Mouse (Mus musculus) CH12.LX (cell line): ENCODE measurements at regions not wholly inside any gene's neighbourhood (a gene's known extent, or its start where the extent isn't known, plus 50 kb on each side); places are given as distances from the start of the nearest gene placed in this dataset.

Source experiments
- DNase-seq: peaks from one replicate; pipeline ENCODE4 v3.0.0-alpha.2; 2013; ENCODE audit errors: extremely low read depth
- H3K27ac ChIP-seq: 2 replicates; pipeline ENCODE4 v1.5.1; 2012; ENCODE audit warnings: low read depth, mild to moderate bottlenecking, control low read depth, moderate library complexity; ENCODE audit not compliant: insufficient read depth
- H3K27me3 ChIP-seq: replicated peaks from 2 replicates; pipeline ENCODE3; 2012; ENCODE audit warnings: inconsistent platforms
- H3K36me3 ChIP-seq, 2 experiments: replicated peaks in 1 of 2; 2 replicates each; pipeline versions ENCODE3 to v1.6.1; 2012; ENCODE audit warnings: inconsistent platforms in 1 of 2, low read length in 1 of 2, mild to moderate bottlenecking in 1 of 2, mixed read lengths in 1 of 2, moderate library complexity in 1 of 2; ENCODE audit not compliant: control insufficient read depth in 1 of 2, insufficient read depth in 1 of 2
- H3K4me1 ChIP-seq, 2 experiments: 2 replicates each; pipeline ENCODE4 v1.6.1; 2012; ENCODE audit warnings: inconsistent platforms in 1 of 2, moderate library complexity in 1 of 2; ENCODE audit not compliant: insufficient read depth in 2 of 2, control insufficient read depth in 1 of 2
- H3K4me2 ChIP-seq: 2 replicates; pipeline ENCODE4 v1.6.1; 2012; ENCODE audit warnings: low read depth, mild to moderate bottlenecking, control low read depth; ENCODE audit not compliant: poor library complexity, insufficient read depth, severe bottlenecking
- H3K4me3 ChIP-seq, 3 experiments: fragments of 150-350 bp in 1 of 3; sonication (generic) in 1 of 3; replicated peaks in 1 of 3; 2 replicates each; pipeline versions ENCODE3 to v1.5.1; 2011 to 2012; ENCODE audit warnings: low read depth in 2 of 3, low read length in 2 of 3, mild to moderate bottlenecking in 2 of 3, moderate library complexity in 2 of 3, control low read depth in 1 of 3, improper control_type of control experiment in 1 of 3, inconsistent platforms in 1 of 3, mixed read lengths in 1 of 3; ENCODE audit not compliant: poor library complexity in 1 of 3
- H3K79me2 ChIP-seq: replicated peaks from 2 replicates; pipeline ENCODE4 v1.6.1; 2012; ENCODE audit warnings: mild to moderate bottlenecking, moderate library complexity; ENCODE audit not compliant: control insufficient read depth, poor library complexity, insufficient read depth, severe bottlenecking; ENCODE audit errors: extremely low read depth
- H3K9ac ChIP-seq: 2 replicates; pipeline ENCODE4 v1.6.1; 2012; ENCODE audit warnings: low read depth, mild to moderate bottlenecking, control low read depth, moderate library complexity; ENCODE audit not compliant: insufficient read depth
- H3K9me3 ChIP-seq: replicated peaks from 2 replicates; pipeline ENCODE3; 2012; ENCODE audit warnings: low read length, inconsistent platforms, mixed read lengths
- BHLHE40 ChIP-seq: IDR thresholded peaks from 2 replicates; pipeline ENCODE4 v1.6.1; 2011; ENCODE audit warnings: mild to moderate bottlenecking, low read depth, low read length, improper control_type of control experiment
- CHD1 ChIP-seq: IDR thresholded peaks from 2 replicates; pipeline ENCODE4 v1.6.1; 2012; ENCODE audit warnings: low read depth, low read length, improper control_type of control experiment, inconsistent platforms
- CHD2 ChIP-seq: IDR thresholded peaks from 2 replicates; pipeline ENCODE4 v1.6.1; 2011; ENCODE audit warnings: low read length, improper control_type of control experiment
- CTCF ChIP-seq, 2 experiments: IDR thresholded peaks in 1 of 2; conservative IDR thresholded peaks in 1 of 2; 2 replicates each; pipeline ENCODE4 v1.5.1; 2011 to 2012; ENCODE audit warnings: low read depth in 2 of 2, low read length in 2 of 2, improper control_type of control experiment in 1 of 2, inconsistent platforms in 1 of 2, mild to moderate bottlenecking in 1 of 2, moderate library complexity in 1 of 2
- E2F4 ChIP-seq: IDR thresholded peaks from 2 replicates; pipeline ENCODE4 v1.6.1; 2011; ENCODE audit warnings: low read depth, low read length, improper control_type of control experiment; ENCODE audit not compliant: insufficient replicate concordance
- ELF1 ChIP-seq: IDR thresholded peaks from 2 replicates; pipeline ENCODE4 v1.6.1; 2014; ENCODE audit warnings: low read depth, mild to moderate bottlenecking, inconsistent platforms, low read length, improper control_type of control experiment
- EP300 ChIP-seq: IDR thresholded peaks from 2 replicates; pipeline ENCODE4 v1.6.1; 2011; ENCODE audit warnings: low read length, improper control_type of control experiment
- ETS1 ChIP-seq: conservative IDR thresholded peaks from 2 replicates; pipeline ENCODE4 v1.6.1; 2012; ENCODE audit warnings: low read depth, mild to moderate bottlenecking, inconsistent platforms, low read length, improper control_type of control experiment, moderate library complexity
- HCFC1 ChIP-seq: IDR thresholded peaks from 2 replicates; pipeline ENCODE4 v1.6.1; 2012; ENCODE audit warnings: low read depth, mild to moderate bottlenecking, inconsistent platforms, low read length, improper control_type of control experiment
- JUND ChIP-seq: conservative IDR thresholded peaks from 2 replicates; pipeline ENCODE4 v1.6.1; 2011; ENCODE audit warnings: low read depth, low read length, improper control_type of control experiment
- MAFK ChIP-seq: IDR thresholded peaks from 2 replicates; pipeline ENCODE4 v1.6.1; 2011; ENCODE audit warnings: low read length, improper control_type of control experiment; ENCODE audit not compliant: insufficient replicate concordance
- MXI1 ChIP-seq: IDR thresholded peaks from 2 replicates; pipeline ENCODE4 v1.6.1; 2011; ENCODE audit warnings: mild to moderate bottlenecking, low read depth, low read length, improper control_type of control experiment
- NELFE ChIP-seq: IDR thresholded peaks from 2 replicates; pipeline ENCODE4 v1.6.1; 2011; ENCODE audit warnings: low read depth, low read length, improper control_type of control experiment
- POLR2A ChIP-seq: IDR thresholded peaks from 2 replicates; pipeline ENCODE4 v1.6.1; 2011; ENCODE audit warnings: low read depth, mild to moderate bottlenecking, improper control_type of control experiment, low read length
- RCOR1 ChIP-seq: conservative IDR thresholded peaks from 2 replicates; pipeline ENCODE4 v1.6.1; 2012; ENCODE audit warnings: low read depth, mild to moderate bottlenecking, inconsistent platforms, low read length, improper control_type of control experiment
- SIN3A ChIP-seq: IDR thresholded peaks from 2 replicates; pipeline ENCODE4 v1.6.1; 2012; ENCODE audit warnings: low read length, improper control_type of control experiment, inconsistent platforms
- SMC3 ChIP-seq: IDR thresholded peaks from 2 replicates; pipeline ENCODE4 v1.6.1; 2011; ENCODE audit warnings: low read depth, low read length, improper control_type of control experiment
- TBP ChIP-seq: conservative IDR thresholded peaks from 2 replicates; pipeline ENCODE4 v1.6.1; 2011; ENCODE audit warnings: low read depth, low read length, improper control_type of control experiment
- UBTF ChIP-seq: IDR thresholded peaks from 2 replicates; pipeline ENCODE4 v1.6.1; 2012; ENCODE audit warnings: low read depth, mild to moderate bottlenecking, inconsistent platforms, low read length, improper control_type of control experiment, moderate library complexity
- USF1 ChIP-seq: IDR thresholded peaks from 2 replicates; pipeline ENCODE4 v1.6.1; 2014; ENCODE audit warnings: low read depth, mild to moderate bottlenecking, inconsistent platforms, low read length, improper control_type of control experiment
- USF2 ChIP-seq: conservative IDR thresholded peaks from 2 replicates; pipeline ENCODE4 v1.6.1; 2011; ENCODE audit warnings: low read depth, low read length, improper control_type of control experiment
- ZC3H11A ChIP-seq: IDR thresholded peaks from 2 replicates; pipeline ENCODE4 v1.6.1; 2012; ENCODE audit warnings: low read depth, mild to moderate bottlenecking, inconsistent platforms, low read length, improper control_type of control experiment
- ZMIZ1 ChIP-seq: IDR thresholded peaks from 2 replicates; pipeline ENCODE4 v1.6.1; 2012; ENCODE audit warnings: low read depth, mild to moderate bottlenecking, inconsistent platforms, low read length, improper control_type of control experiment
- ZNF384 ChIP-seq: IDR thresholded peaks from 2 replicates; pipeline ENCODE4 v1.6.1; 2012; ENCODE audit warnings: low read depth, low read length, improper control_type of control experiment, inconsistent platforms
- dilution Hi-C: fragments of 300-500 bp; cut with MboI; formaldehyde crosslinking; loops from 2 replicates; pipeline ENCODE4 v1.14.3; 2020; ENCODE audit warnings: low sequenced_read_pairs; ENCODE audit not compliant: extremely low pct_unique_long_range_greater_than_20kb, extremely low pct_ligation_motif_present
- in situ Hi-C: fragments of 300-500 bp; cut with MboI; formaldehyde crosslinking; loops from 3 replicates; pipeline ENCODE4 v1.14.3; 2019; ENCODE audit warnings: low sequenced_read_pairs, low pct_ligation_motif_present, low pct_unique_long_range_greater_than_20kb, mixed read lengths

- Histone ChIP-seq H3K4me2 (no peak overlapping the region), H3K27ac (no peak overlapping the region), H3K4me1 (no peaks in the 10 kb centered on the region), H3K27me3 (no peaks in the 10 kb centered on the region), H3K9me3 (peaks cover 36% of the 10 kb centered on the region), H3K9ac (no peak overlapping the region), H3K4me3 (no peak overlapping the region), H3K79me2 (no peaks in the 10 kb centered on the region), H3K36me3 (no peaks in the 10 kb centered on the region)
- no peak for TF ChIP-seq RCOR1
- no peak for TF ChIP-seq ZMIZ1
- no peak for TF ChIP-seq BHLHE40
- TF ChIP-seq UBTF, result no peak
- TF ChIP-seq EP300, result no peak
- no peak for TF ChIP-seq USF1
- TF ChIP-seq CTCF (conservative IDR thresholded peaks at IDR 0.05 in 1 of 2, IDR thresholded peaks at IDR 0.05 in 1 of 2; ENCODE audit: low read depth in 2 of 2, low read length in 2 of 2), result no peak
- no peak for TF ChIP-seq SIN3A
- no peak for TF ChIP-seq E2F4
- no peak for TF ChIP-seq ZNF384
- TF ChIP-seq MXI1, result no peak
- TF ChIP-seq JUND, result no peak
- no peak for TF ChIP-seq MAFK
- no peak for DNase-seq
- in situ Hi-C loops, result no loop called here
- dilution Hi-C loops, result no loop called here
These were observed 520.5 kb downstream of the Olfm4 start for GRCm38 (mm10) chr14:80504351-80504750.

- in situ Hi-C loops, result no loop called here
These were observed 532.7 kb downstream of the Olfm4 start for GRCm38 (mm10) chr14:80516626-80517025.

GRCm38 (mm10) chr14:80521216-80521615 lies 537.3 kb downstream of the Olfm4 start:
- Histone ChIP-seq H3K4me3 (no peak overlapping the region), H3K27me3 (no peaks in the 10 kb centered on the region), H3K27ac (no peak overlapping the region), H3K9me3 (peaks cover 33% of the 10 kb centered on the region), H3K4me2 (no peak overlapping the region), H3K4me1 (no peaks in the 10 kb centered on the region), H3K36me3 (no peaks in the 10 kb centered on the region)
- no peak for DNase-seq
- dilution Hi-C loops (no loop called here), in situ Hi-C loops (no loop called here)
- no peak for TF ChIP-seq CHD2
- TF ChIP-seq JUND, result no peak
- TF ChIP-seq ETS1, result no peak
- no peak for TF ChIP-seq CHD1
- no peak for TF ChIP-seq SMC3
- no peak for TF ChIP-seq ZMIZ1
- TF ChIP-seq POLR2A, result no peak
- TF ChIP-seq USF2, result no peak
- TF ChIP-seq TBP, result no peak
- no peak for TF ChIP-seq HCFC1
- TF ChIP-seq, all 38 proteins: peak for 0
- no peaks in the 10 kb centered on the region for H3K79me2 ChIP-seq
- H3K9ac ChIP-seq, result no peak overlapping the region

More at GRCm38 (mm10) chr14:80516626-80517025, 532.7 kb downstream of the Olfm4 start:
- Histone ChIP-seq H3K4me2 (no peak overlapping the region), H3K27ac (no peak overlapping the region), H3K36me3 (no peaks in the 10 kb centered on the region), H3K9ac (no peak overlapping the region), H3K27me3 (no peaks in the 10 kb centered on the region), H3K4me3 (no peak overlapping the region), H3K9me3 (peaks cover 50% of the 10 kb centered on the region), H3K79me2 (no peaks in the 10 kb centered on the region), H3K4me1 (no peaks in the 10 kb centered on the region)
- no peak for TF ChIP-seq E2F4
- TF ChIP-seq MXI1, result no peak
- TF ChIP-seq ZC3H11A, result no peak
- no peak for TF ChIP-seq NELFE
- TF ChIP-seq ELF1, result no peak
- no peak for DNase-seq
- dilution Hi-C loops, result no loop called here
